Mouse (Mus musculus) urinary bladder, postnatal 4 days (tissue): ENCODE measurements around the gene Epm2a.

Source experiments
- DNase-seq, 2 experiments: peaks; one replicate each; pipeline ENCODE4 v3.0.0; 2021 to 2022; ENCODE audit warnings: low spot score in 2 of 2

Gene Epm2a

DNA sequence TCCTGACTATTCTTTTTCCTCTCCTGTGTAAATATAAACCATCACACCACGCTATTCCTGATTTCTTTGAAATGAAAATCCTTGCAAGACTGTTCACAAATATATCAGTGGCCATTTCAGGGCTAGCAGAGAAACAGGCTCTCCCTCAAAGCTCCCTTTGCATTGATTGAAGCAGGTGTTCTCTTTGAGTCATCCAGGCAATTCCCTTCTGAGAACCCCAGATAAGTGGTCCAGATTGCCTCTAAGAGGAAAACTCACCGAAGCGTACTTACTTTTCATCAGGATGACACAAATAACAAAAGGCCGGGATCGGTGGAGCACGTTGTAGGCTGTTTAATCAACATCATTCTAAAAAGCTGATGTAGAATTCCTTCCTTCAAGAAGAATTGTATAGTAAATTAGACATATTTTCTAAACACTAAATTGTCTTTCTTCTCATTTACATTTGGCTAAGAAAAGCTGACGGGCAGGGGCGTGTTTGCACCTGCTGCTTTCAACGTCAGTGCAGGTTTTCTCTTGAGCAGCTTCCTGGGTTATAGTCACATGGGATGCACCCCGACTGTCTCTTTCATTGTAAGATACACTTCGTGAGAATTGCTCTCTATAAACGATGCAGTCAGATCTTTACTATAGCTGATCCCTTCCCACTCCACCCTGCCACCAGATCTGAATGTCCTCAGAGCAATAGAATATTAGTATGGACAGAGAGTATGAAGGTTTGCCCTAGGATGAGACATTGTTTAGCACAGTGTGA lies 86.0 kb downstream of the Epm2a start:
- no peak for DNase-seq

- DNase-seq, result no peak
Measured at GRCm38 (mm10) chr10:11436961-11437360, 93.8 kb downstream of the Epm2a start.

DNA sequence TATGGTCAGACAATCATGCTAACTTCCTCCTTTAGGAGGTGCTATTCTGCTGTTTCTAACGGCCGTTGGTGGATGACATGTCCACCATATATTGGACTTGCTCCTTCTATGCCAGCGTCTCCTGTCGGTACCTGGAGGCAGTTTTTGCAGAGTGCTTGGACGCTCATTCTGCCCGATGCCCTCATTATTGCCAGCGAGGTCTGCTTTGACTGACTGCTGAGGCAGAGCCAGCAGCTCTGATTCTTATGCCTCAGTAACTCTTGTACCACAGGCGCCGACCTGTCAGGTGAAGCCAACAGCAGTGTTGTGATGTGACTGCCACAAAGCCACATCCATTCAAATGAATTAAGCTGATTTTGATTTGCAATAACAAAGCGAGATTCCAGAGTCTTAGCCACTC lies 95.3 kb downstream of the Epm2a start:
- no peak for DNase-seq

GRCm38 (mm10) chr10:11439342-11439741 lies 96.1 kb downstream of the Epm2a start:
- no peak for DNase-seq

DNA sequence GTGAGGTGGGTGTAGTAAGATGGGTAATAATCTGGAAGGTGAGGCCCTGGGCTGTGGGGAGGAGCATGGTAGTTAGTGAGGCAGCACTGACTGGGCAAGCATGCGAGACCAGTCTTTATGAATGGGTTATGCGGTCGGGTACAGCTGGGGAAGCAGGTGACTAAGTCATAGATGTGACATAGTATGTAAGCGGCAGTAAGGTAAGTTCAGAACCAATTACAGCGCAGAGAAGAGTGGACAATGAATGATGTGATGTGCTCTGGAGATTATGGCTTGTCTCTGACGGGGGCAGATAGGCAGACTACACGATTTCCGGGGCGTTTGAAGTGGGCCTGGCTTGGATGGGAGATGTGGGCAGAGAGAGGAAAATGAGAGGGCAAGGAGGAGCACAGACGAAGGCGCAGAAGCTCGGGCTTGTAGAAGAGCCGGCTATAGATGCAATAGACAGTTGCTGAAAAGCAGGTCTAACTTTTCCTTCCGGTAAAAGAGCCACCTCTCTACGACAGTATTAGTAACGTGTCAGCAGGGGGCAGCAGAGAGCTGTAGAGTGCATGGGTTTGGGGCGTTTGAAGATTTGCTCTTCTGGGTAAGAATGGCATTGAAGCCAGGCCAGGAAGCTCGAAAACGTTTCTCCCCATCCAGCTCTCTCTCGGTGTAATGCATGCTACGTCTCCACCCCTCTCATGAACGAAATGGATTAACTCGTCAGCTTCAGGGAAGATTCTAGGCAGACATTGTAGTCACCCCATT lies 106.5 kb downstream of the Epm2a start:
- DNase-seq, result peak; percentile 34 to 78

DNA sequence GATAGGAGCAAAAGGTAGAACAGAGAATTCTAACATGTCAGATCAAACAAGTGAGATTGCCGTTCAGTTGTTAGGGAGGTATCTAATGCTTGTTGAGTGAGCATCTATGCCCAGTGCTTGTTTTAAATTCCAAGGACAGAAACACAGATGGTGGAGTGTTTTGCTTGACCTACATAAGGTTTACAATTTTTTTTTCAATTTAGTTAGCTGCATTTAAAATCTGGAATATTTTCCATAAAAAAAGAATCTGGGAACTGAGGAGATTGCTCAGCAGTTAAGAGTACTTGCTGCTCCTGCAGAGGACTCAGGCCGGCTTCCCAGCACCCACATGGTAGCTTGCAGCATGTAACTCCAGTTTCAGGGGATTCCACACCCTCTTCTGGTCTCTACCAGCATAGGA lies 109.3 kb downstream of the Epm2a start:
- no peak for DNase-seq

- no peak for DNase-seq
Measured at GRCm38 (mm10) chr10:11457445-11457844, 114.2 kb downstream of the Epm2a start.

DNA sequence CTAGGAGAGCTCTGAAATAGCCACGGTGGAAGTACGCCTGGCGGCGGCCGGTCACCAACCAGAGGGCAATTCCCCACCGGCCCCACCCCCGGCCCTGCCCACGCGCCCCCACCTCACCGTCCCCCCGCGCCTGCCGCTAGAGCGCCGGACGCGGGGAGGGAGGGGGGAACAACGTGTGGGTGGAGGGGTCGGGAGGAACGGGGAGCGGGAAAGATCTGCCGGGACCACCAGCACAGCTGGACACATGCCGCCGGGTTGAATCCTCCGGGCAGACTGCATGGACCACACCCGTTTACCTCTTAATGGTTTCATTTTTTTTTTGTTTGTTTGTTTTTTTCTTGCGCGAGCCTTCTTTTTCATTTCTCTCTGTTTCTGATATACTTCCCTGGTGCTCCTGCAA lies 148.8 kb downstream of the Epm2a start:
- DNase-seq, result peak; percentile 51 to 96
